Mouse (Mus musculus): ENCODE measurements around the gene Pcp4.
"Not testable (repeated sequence)": the region's sequence is repeated elsewhere in the genome, so short reads cannot be mapped to it uniquely, and the experiment has no call there.

Pcp4 gene

GRCm38 (mm10) chr16:96467445-96467844 lies at the start of gene Pcp4:
Pcp4 (plus strand) TSS chr16:96467606.
- in situ Hi-C loops (cut with MboI), result no loop called here

- in situ Hi-C loops (cut with MboI), result no loop called here
Measured at GRCm38 (mm10) chr16:96425044-96425443, 42.4 kb upstream of the Pcp4 start.

GRCm38 (mm10) chr16:96426671-96427070 lies 40.7 kb upstream of the Pcp4 start:
- in situ Hi-C loops (cut with MboI), result no loop called here

- in situ Hi-C loops (cut with MboI), result no loop called here
Measured at GRCm38 (mm10) chr16:96429046-96429445, 38.4 kb upstream of the Pcp4 start.

GRCm38 (mm10) chr16:96433266-96433665 lies 34.1 kb upstream of the Pcp4 start:
- in situ Hi-C loops (cut with MboI), result no loop called here

- in situ Hi-C loops (cut with MboI), result no loop called here
Measured at GRCm38 (mm10) chr16:96434024-96434785, 33.2 kb upstream of the Pcp4 start.

GRCm38 (mm10) chr16:96438946-96439345 lies 28.5 kb upstream of the Pcp4 start:
- in situ Hi-C loops (cut with MboI), result no loop called here

- in situ Hi-C loops (cut with MboI), result no loop called here
Measured at GRCm38 (mm10) chr16:96439682-96440081, 27.7 kb upstream of the Pcp4 start.

- in situ Hi-C loops (cut with MboI), result no loop called here
Measured at GRCm38 (mm10) chr16:96440871-96441270, 26.5 kb upstream of the Pcp4 start.

GRCm38 (mm10) chr16:96441826-96442225 lies 25.6 kb upstream of the Pcp4 start:
- in situ Hi-C loops (cut with MboI), result no loop called here

- in situ Hi-C loops (cut with MboI), result no loop called here
Measured at GRCm38 (mm10) chr16:96443468-96443867, 23.9 kb upstream of the Pcp4 start, which contains the start of gene Itgb2l. Itgb2l (minus strand) TSS chr16:96443619.

GRCm38 (mm10) chr16:96450871-96451270 lies 16.5 kb upstream of the Pcp4 start:
- in situ Hi-C loops (cut with MboI), result not testable (repeated sequence)

- in situ Hi-C loops (cut with MboI), result no loop called here
Measured at GRCm38 (mm10) chr16:96454086-96454485, 13.3 kb upstream of the Pcp4 start.

- in situ Hi-C loops (cut with MboI), result no loop called here
Measured at GRCm38 (mm10) chr16:96457612-96458011, 9.8 kb upstream of the Pcp4 start.

- in situ Hi-C loops (cut with MboI), result no loop called here
Measured at GRCm38 (mm10) chr16:96459356-96459755, 8.1 kb upstream of the Pcp4 start.

- in situ Hi-C loops (cut with MboI), result no loop called here
Measured at GRCm38 (mm10) chr16:96460788-96461187, 6.6 kb upstream of the Pcp4 start.

GRCm38 (mm10) chr16:96468011-96468410 lies 605 bp downstream of the Pcp4 start:
- in situ Hi-C loops (cut with MboI), result no loop called here

GRCm38 (mm10) chr16:96468698-96469097 lies 1.3 kb downstream of the Pcp4 start:
- in situ Hi-C loops (cut with MboI), result no loop called here

GRCm38 (mm10) chr16:96469640-96470039 lies 2.2 kb downstream of the Pcp4 start:
- in situ Hi-C loops (cut with MboI), result loop anchor here (5.0 kb wide), 2 partner anchors 143 to 203 kb away; no protein-coding TSS in a partner anchor

GRCm38 (mm10) chr16:96472361-96472760 lies 5.0 kb downstream of the Pcp4 start:
- in situ Hi-C loops (cut with MboI), result loop anchor here (5.0 kb wide), 2 partner anchors 140 to 200 kb away; no protein-coding TSS in a partner anchor

- in situ Hi-C loops (cut with MboI), result loop anchor here (5.0 kb wide), 2 partner anchors 139 to 199 kb away; no protein-coding TSS in a partner anchor
Measured at GRCm38 (mm10) chr16:96472816-96473215, 5.4 kb downstream of the Pcp4 start.

- in situ Hi-C loops (cut with MboI), result loop anchor here (5.0 kb wide), 2 partner anchors 138 to 198 kb away; no protein-coding TSS in a partner anchor
Measured at GRCm38 (mm10) chr16:96474185-96474584, 6.8 kb downstream of the Pcp4 start.

- in situ Hi-C loops (cut with MboI), result no loop called here
Measured at GRCm38 (mm10) chr16:96481791-96482190, 14.4 kb downstream of the Pcp4 start.
